Mouse (Mus musculus): ENCODE data around the gene Pik3ap1. TPM values are rescaled to one million over a fixed set of nuclear protein-coding genes. Genes with fewer than 3 reads are reported as not detected.

The Pik3ap1 gene
- polyA plus RNA-seq, 1 experiment = not detected

DNA sequence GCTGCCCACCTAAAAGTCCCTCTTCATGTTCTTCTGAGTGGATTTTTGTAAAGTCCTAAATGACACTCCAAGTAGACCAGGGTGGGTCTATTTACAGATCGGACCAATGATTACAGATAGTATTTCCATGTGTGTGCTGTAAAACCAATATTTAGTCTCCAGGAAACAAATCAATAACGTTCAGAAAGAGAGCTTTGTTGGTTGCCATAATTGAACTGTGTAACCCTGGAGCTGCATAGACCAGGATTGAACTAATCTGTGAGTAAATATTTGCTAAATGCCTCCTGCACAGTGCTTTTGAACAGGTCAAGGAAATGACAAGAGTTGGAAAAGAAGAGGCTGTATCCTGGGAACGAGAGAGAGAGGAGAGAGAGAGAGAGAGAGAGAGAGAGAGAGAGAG lies 109.3 kb downstream of the Pik3ap1 start:
- TF ChIP-seq TCF3 (IDR thresholded peaks at IDR 0.05; ENCODE audit: insufficient read length, low read depth) = no peak
- no peak for TF ChIP-seq CEBPB (IDR thresholded peaks at IDR 0.05; ENCODE audit: insufficient read depth, poor library complexity, severe bottlenecking)
- no peak for TF ChIP-seq MAX (IDR thresholded peaks at IDR 0.05; ENCODE audit: low read depth)
- TF ChIP-seq TCF12 (IDR thresholded peaks at IDR 0.05; ENCODE audit: insufficient read depth, poor library complexity, severe bottlenecking) = no peak
- no peak for TF ChIP-seq REST (IDR thresholded peaks at IDR 0.05; ENCODE audit: insufficient read depth, insufficient read length)
- no peak for TF ChIP-seq MYOD1 (IDR thresholded peaks at IDR 0.05; ENCODE audit: control insufficient read depth in 1 of 3, insufficient read length in 2 of 3, low read depth in 2 of 3)
- TF ChIP-seq MYOG (IDR thresholded peaks at IDR 0.05; ENCODE audit: control insufficient read depth in 1 of 3, insufficient read depth in 1 of 3, insufficient read length in 2 of 3, low read depth in 2 of 3) = no peak
- TF ChIP-seq POLR2AphosphoS2 (IDR thresholded peaks at IDR 0.05; ENCODE audit: insufficient read length, low read depth) = no peak
- no peak for TF ChIP-seq E2F4 (IDR thresholded peaks at IDR 0.05; ENCODE audit: insufficient read depth)
- no peak for TF ChIP-seq SRF (IDR thresholded peaks at IDR 0.05; ENCODE audit: control insufficient read depth, insufficient read length, low read depth)
- TF ChIP-seq USF1 (IDR thresholded peaks at IDR 0.05; ENCODE audit: low read depth) = no peak
- no peak for TF ChIP-seq POLR2A (IDR thresholded peaks at IDR 0.05; ENCODE audit: insufficient read length, low read depth)
- Histone ChIP-seq H3K36me3 (ENCODE audit: control insufficient read depth, insufficient read depth) (no peaks in the 10 kb centered on the region), H3K27me3 (ENCODE audit: control insufficient read depth, insufficient read depth, insufficient read length) (peaks cover 11% of the 10 kb centered on the region), H3K4me3 (no peak overlapping the region), H3ac (ENCODE audit: control insufficient read depth, insufficient read length) (no peak overlapping the region), H3K79me2 (ENCODE audit: control insufficient read depth, insufficient read depth) (no peaks in the 10 kb centered on the region), H3K4me2 (ENCODE audit: low read depth) (no peak overlapping the region)

GRCm38 (mm10) chr19:41270906-41271305 lies 114.0 kb downstream of the Pik3ap1 start:
- H3K36me3 ChIP-seq (ENCODE audit: control insufficient read depth, insufficient read depth) = no peaks in the 10 kb centered on the region
- no peak overlapping the region for H3ac ChIP-seq (ENCODE audit: control insufficient read depth, insufficient read length)
- no peaks in the 10 kb centered on the region for H3K27me3 ChIP-seq (ENCODE audit: control insufficient read depth, insufficient read depth, insufficient read length)
- H3K79me2 ChIP-seq (ENCODE audit: control insufficient read depth, insufficient read depth) = no peaks in the 10 kb centered on the region
- peak overlapping the region; percentile 67 for H3K4me2 ChIP-seq (ENCODE audit: low read depth)
- no peak overlapping the region for H3K4me3 ChIP-seq
- TF ChIP-seq MYOG (IDR thresholded peaks at IDR 0.05; ENCODE audit: control insufficient read depth in 1 of 3, insufficient read depth in 1 of 3, insufficient read length in 2 of 3, low read depth in 2 of 3) = no peak
- no peak for TF ChIP-seq TCF3 (IDR thresholded peaks at IDR 0.05; ENCODE audit: insufficient read length, low read depth)
- TF ChIP-seq E2F4 (IDR thresholded peaks at IDR 0.05; ENCODE audit: insufficient read depth) = no peak
- TF ChIP-seq SRF (IDR thresholded peaks at IDR 0.05; ENCODE audit: control insufficient read depth, insufficient read length, low read depth) = no peak
- TF ChIP-seq MYOD1 (IDR thresholded peaks at IDR 0.05; ENCODE audit: control insufficient read depth in 1 of 3, insufficient read length in 2 of 3, low read depth in 2 of 3) = no peak
- no peak for TF ChIP-seq TCF12 (IDR thresholded peaks at IDR 0.05; ENCODE audit: insufficient read depth, poor library complexity, severe bottlenecking)
- no peak for TF ChIP-seq POLR2AphosphoS2 (IDR thresholded peaks at IDR 0.05; ENCODE audit: insufficient read length, low read depth)
- TF ChIP-seq POLR2A (IDR thresholded peaks at IDR 0.05; ENCODE audit: insufficient read length, low read depth) = no peak
- no peak for TF ChIP-seq USF1 (IDR thresholded peaks at IDR 0.05; ENCODE audit: low read depth)
- TF ChIP-seq CEBPB (IDR thresholded peaks at IDR 0.05; ENCODE audit: insufficient read depth, poor library complexity, severe bottlenecking) = no peak
- TF ChIP-seq REST (IDR thresholded peaks at IDR 0.05; ENCODE audit: insufficient read depth, insufficient read length) = no peak
- TF ChIP-seq MAX (IDR thresholded peaks at IDR 0.05; ENCODE audit: low read depth) = no peak

DNA sequence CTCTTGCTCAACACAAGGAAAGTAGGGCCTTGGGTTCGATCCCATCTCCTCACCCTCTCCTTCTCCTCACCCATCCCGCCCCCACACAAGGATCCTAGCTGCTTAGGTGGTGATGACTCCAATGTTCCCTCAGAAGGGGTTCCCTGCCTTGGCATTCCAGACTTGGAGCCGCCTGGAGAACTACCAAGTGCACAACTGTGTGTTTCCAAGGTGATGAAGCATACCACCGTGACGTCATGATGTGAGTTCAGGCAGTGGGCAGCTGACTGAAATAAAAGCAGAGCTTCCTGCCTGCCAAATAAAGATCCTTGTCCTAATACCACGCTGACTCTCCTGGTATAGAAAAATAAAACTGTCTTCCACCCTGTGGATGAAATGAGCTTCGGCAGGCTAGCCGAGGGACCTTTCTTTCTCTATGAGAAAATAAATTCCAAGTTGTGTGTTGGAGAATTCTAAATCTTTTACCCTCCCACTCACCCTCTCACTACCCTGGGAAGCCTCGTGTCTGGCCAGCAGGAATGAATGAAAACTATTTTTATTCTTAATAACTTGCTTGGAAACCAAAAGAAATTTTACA lies 114.7 kb downstream of the Pik3ap1 start:
- peak overlapping the region; percentile 67 for H3K4me2 ChIP-seq (ENCODE audit: low read depth)
- TF ChIP-seq CEBPB (IDR thresholded peaks at IDR 0.05; ENCODE audit: insufficient read depth, poor library complexity, severe bottlenecking) (0 out of 2 replicates have a peak, but pooled peaks have one; percentile 41), MYOD1 (IDR thresholded peaks at IDR 0.05; ENCODE audit: control insufficient read depth in 1 of 3, insufficient read length in 2 of 3, low read depth in 2 of 3) (peak in 1 of 3 experiments; percentile 13), TCF3 (IDR thresholded peaks at IDR 0.05; ENCODE audit: insufficient read length, low read depth) (no peak), POLR2AphosphoS2 (IDR thresholded peaks at IDR 0.05; ENCODE audit: insufficient read length, low read depth) (no peak), MAX (IDR thresholded peaks at IDR 0.05; ENCODE audit: low read depth) (no peak), MYOG (IDR thresholded peaks at IDR 0.05; ENCODE audit: control insufficient read depth in 1 of 3, insufficient read depth in 1 of 3, insufficient read length in 2 of 3, low read depth in 2 of 3) (peak in 1 of 3 experiments; percentile 39), USF1 (IDR thresholded peaks at IDR 0.05; ENCODE audit: low read depth) (no peak), REST (IDR thresholded peaks at IDR 0.05; ENCODE audit: insufficient read depth, insufficient read length) (no peak), E2F4 (IDR thresholded peaks at IDR 0.05; ENCODE audit: insufficient read depth) (no peak), TCF12 (IDR thresholded peaks at IDR 0.05; ENCODE audit: insufficient read depth, poor library complexity, severe bottlenecking) (no peak), SRF (IDR thresholded peaks at IDR 0.05; ENCODE audit: control insufficient read depth, insufficient read length, low read depth) (no peak), POLR2A (IDR thresholded peaks at IDR 0.05; ENCODE audit: insufficient read length, low read depth) (no peak)
- H3K36me3 ChIP-seq (ENCODE audit: control insufficient read depth, insufficient read depth) = no peaks in the 10 kb centered on the region
- H3ac ChIP-seq (ENCODE audit: control insufficient read depth, insufficient read length) = no peak overlapping the region
- no peak overlapping the region for H3K4me3 ChIP-seq
- no peaks in the 10 kb centered on the region for H3K79me2 ChIP-seq (ENCODE audit: control insufficient read depth, insufficient read depth)
- no peaks in the 10 kb centered on the region for H3K27me3 ChIP-seq (ENCODE audit: control insufficient read depth, insufficient read depth, insufficient read length)

GRCm38 (mm10) chr19:41266251-41266901 lies 118.5 kb downstream of the Pik3ap1 start:
- H3K36me3 ChIP-seq (ENCODE audit: control insufficient read depth, insufficient read depth) = no peaks in the 10 kb centered on the region
- TF ChIP-seq TCF3 (IDR thresholded peaks at IDR 0.05; ENCODE audit: insufficient read length, low read depth) = no peak
- no peak for TF ChIP-seq SRF (IDR thresholded peaks at IDR 0.05; ENCODE audit: control insufficient read depth, insufficient read length, low read depth)
- TF ChIP-seq MAX (IDR thresholded peaks at IDR 0.05; ENCODE audit: low read depth) = no peak
- TF ChIP-seq POLR2A (IDR thresholded peaks at IDR 0.05; ENCODE audit: insufficient read length, low read depth) = no peak
- no peak for TF ChIP-seq CEBPB (IDR thresholded peaks at IDR 0.05; ENCODE audit: insufficient read depth, poor library complexity, severe bottlenecking)
- no peak for TF ChIP-seq MYOD1 (IDR thresholded peaks at IDR 0.05; ENCODE audit: control insufficient read depth in 1 of 3, insufficient read length in 2 of 3, low read depth in 2 of 3)
- TF ChIP-seq TCF12 (IDR thresholded peaks at IDR 0.05; ENCODE audit: insufficient read depth, poor library complexity, severe bottlenecking) = no peak
- TF ChIP-seq REST (IDR thresholded peaks at IDR 0.05; ENCODE audit: insufficient read depth, insufficient read length) = no peak
- no peak overlapping the region for H3K4me3 ChIP-seq
- H3K4me2 ChIP-seq (ENCODE audit: low read depth) = no peak overlapping the region
- H3ac ChIP-seq (ENCODE audit: control insufficient read depth, insufficient read length) = no peak overlapping the region
- no peaks in the 10 kb centered on the region for H3K27me3 ChIP-seq (ENCODE audit: control insufficient read depth, insufficient read depth, insufficient read length)
- peaks cover 21% of the 10 kb centered on the region for H3K79me2 ChIP-seq (ENCODE audit: control insufficient read depth, insufficient read depth)
